Mouse (Mus musculus): ENCODE data around the gene Bad. TPM values are rescaled to one million over a fixed set of nuclear protein-coding genes. Genes with fewer than 3 reads are reported as not detected.

Bad gene
- total and polyA plus RNA-seq, 2 experiments: 26.2 to 40.3 TPM

DNA sequence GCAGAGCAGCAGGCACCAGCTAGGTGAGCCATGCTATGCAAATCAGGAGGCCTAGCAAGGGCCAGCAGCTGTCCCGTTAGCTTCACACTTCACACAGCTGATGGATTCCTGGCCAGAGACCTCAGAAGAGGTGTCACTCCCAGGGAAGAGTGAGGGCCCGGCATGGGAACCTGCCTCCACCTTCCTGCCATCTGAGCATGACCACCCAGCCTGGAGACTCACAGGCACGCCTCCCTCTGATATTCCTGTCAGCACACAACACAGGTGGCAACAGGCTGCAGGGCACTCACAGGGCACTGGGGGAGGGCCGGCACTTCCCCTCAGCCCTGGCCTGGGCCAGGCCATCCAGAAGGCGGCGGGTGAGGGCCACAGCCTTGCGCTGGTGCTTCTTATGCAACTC is 13.8 kb downstream of the Bad start:
- H3K9ac ChIP-seq (ENCODE audit: low read depth, low read length): no peak overlapping the region
- peaks cover 11% of the 10 kb centered on the region for H3K4me1 ChIP-seq (ENCODE audit: control insufficient read depth, insufficient read depth, low read length)
- H3K36me3 ChIP-seq (ENCODE audit: control insufficient read depth, insufficient read depth, low read length): no peaks in the 10 kb centered on the region
- H3K4me3 ChIP-seq (ENCODE audit: insufficient read depth, low read depth, low read length): no peak overlapping the region
- DNase-seq (ENCODE audit: extremely low read depth, low read depth, low spot score): no peak
- no peak overlapping the region for H3K27ac ChIP-seq (replicated peaks; ENCODE audit: insufficient read depth, low read depth, low read length)
- 92% methylated on average over 7 of the region's 7 CpGs for WGBS
- no peaks in the 10 kb centered on the region for H3K27me3 ChIP-seq (ENCODE audit: control insufficient read depth, insufficient read depth, low read length)
- no peak for TF ChIP-seq CTCF (IDR thresholded peaks at IDR 0.05; ENCODE audit: low read depth, low read length)
- TF ChIP-seq POLR2A (IDR thresholded peaks at IDR 0.05; ENCODE audit: extremely low read depth, insufficient read depth, low read length): no peak
- no peaks in the 10 kb centered on the region for H3K79me2 ChIP-seq (ENCODE audit: control insufficient read depth, insufficient read depth, low read length)

DNA sequence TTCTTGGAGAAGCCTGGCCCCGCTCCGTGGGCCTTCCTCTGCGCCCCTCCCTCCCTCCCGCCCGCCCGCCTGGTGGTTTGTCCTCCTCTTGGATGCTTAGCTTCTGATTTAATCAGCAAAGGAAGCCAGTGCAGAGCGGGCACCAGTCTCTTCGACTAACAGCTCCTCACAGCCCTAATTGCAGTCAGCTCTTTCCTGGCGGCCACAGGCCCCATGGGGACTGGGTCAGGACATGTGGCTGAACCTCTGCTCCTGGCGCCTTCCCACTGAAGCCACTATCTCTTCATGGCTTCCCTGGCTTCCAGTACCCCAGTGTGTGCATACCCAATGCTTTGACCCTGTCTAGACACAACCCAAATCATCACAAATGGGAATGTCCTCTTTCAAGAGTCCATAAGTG is 14.8 kb downstream of the Bad start:
- Histone ChIP-seq H3K27me3 (ENCODE audit: control insufficient read depth, insufficient read depth, low read length) (no peaks in the 10 kb centered on the region), H3K36me3 (ENCODE audit: control insufficient read depth, insufficient read depth, low read length) (no peaks in the 10 kb centered on the region), H3K27ac (replicated peaks; ENCODE audit: insufficient read depth, low read depth, low read length) (no peak overlapping the region), H3K4me3 (ENCODE audit: insufficient read depth, low read depth, low read length) (no peak overlapping the region), H3K4me1 (ENCODE audit: control insufficient read depth, insufficient read depth, low read length) (peaks cover 11% of the 10 kb centered on the region), H3K79me2 (ENCODE audit: control insufficient read depth, insufficient read depth, low read length) (no peaks in the 10 kb centered on the region), H3K9ac (ENCODE audit: low read depth, low read length) (no peak overlapping the region)
- 94% methylated on average over 10 of the region's 10 CpGs for WGBS
- DNase-seq (ENCODE audit: extremely low read depth, low read depth, low spot score): no peak
- TF ChIP-seq POLR2A (IDR thresholded peaks at IDR 0.05; ENCODE audit: extremely low read depth, insufficient read depth, low read length): no peak
- TF ChIP-seq CTCF (IDR thresholded peaks at IDR 0.05; ENCODE audit: low read depth, low read length): no peak

DNA sequence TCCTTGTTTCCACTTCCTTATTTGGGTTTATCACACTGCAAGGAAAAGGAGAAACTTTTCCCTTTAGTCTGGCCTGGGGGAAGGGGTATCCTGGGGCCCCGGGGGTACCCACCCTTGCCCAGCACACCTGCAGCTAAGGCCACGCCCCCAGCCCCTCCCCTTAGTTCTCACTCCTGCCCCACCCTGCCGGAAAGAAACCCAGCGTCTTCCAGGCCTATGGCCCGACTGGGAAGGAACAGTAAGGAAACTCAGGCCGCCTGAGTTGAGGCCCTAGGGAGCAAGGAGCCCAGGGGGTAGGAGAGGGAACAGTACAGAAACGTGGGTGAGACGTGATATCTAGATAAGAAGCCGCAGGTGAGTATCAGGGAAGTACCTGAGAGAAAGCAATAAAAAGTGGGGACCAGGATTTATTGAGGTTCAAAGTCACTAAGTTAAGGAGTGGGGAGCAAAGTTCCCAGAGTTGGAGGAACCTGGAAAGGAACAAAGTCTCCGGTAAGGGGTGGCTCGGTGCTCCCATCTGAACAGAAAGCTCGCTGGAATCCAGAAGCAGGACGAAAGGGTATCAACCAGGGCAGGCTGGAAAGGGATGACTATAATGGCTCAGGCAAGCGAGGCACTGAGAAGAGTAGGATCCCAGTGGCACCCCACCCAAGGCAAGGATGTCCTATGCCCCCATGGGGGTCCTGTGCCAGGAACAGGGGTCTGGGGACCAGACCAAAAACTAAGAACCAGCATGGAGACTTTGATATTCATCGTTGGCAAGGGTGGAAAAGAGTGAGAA is 27.0 kb downstream of the Bad start:
- 21% methylated on average over 15 of the region's 15 CpGs for WGBS
- peak overlapping the region; percentile 93 for H3K9ac ChIP-seq (ENCODE audit: low read depth, low read length)

DNA sequence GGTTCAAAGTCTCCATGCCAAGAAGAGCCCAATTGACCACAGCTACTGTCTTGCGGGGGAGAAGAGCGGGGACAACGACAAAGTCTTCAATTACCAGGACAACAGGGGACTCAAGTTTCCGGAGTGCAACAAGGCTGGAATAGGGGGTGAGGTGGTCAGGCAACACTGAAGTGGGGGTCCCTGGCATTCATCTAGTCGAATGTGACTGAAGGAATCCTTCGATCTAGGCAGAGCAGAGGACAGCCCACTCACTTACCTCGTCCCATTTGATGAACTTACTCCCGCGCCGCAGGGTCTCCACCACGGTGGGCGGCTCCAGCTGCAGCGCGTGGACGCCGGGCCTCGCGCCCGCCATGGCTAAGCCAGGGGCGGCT is 27.6 kb downstream of the Bad start:
- Histone ChIP-seq H3K4me3 (ENCODE audit: insufficient read depth, low read depth, low read length) (peak overlapping the region; percentile 85), H3K79me2 (ENCODE audit: control insufficient read depth, insufficient read depth, low read length) (peaks cover 4% of the 10 kb centered on the region; the same call in 1 of the 2 replicates), H3K27ac (replicated peaks; ENCODE audit: insufficient read depth, low read depth, low read length) (peak overlapping the region; percentile 61), H3K36me3 (ENCODE audit: control insufficient read depth, insufficient read depth, low read length) (peaks cover 1% of the 10 kb centered on the region; the same call in 1 of the 2 replicates), H3K27me3 (ENCODE audit: control insufficient read depth, insufficient read depth, low read length) (no peaks in the 10 kb centered on the region), H3K9ac (ENCODE audit: low read depth, low read length) (peak overlapping the region; percentile 93), H3K4me1 (ENCODE audit: control insufficient read depth, insufficient read depth, low read length) (peaks cover 7% of the 10 kb centered on the region)
- TF ChIP-seq POLR2A (IDR thresholded peaks at IDR 0.05; ENCODE audit: extremely low read depth, insufficient read depth, low read length): no peak
- TF ChIP-seq CTCF (IDR thresholded peaks at IDR 0.05; ENCODE audit: low read depth, low read length): no peak
- no peak for DNase-seq (ENCODE audit: extremely low read depth, low read depth, low spot score)
- WGBS: under 1% methylated on average over 20 of the region's 20 CpGs

More for the DNA sequence above, 27.0 kb downstream of the Bad start:
- Histone ChIP-seq H3K79me2 (ENCODE audit: control insufficient read depth, insufficient read depth, low read length) (peaks cover 4% of the 10 kb centered on the region; the same call in 1 of the 2 replicates), H3K4me3 (ENCODE audit: insufficient read depth, low read depth, low read length) (peak overlapping the region; percentile 85), H3K27ac (replicated peaks; ENCODE audit: insufficient read depth, low read depth, low read length) (no peak overlapping the region), H3K36me3 (ENCODE audit: control insufficient read depth, insufficient read depth, low read length) (peaks cover 1% of the 10 kb centered on the region; the same call in 1 of the 2 replicates), H3K27me3 (ENCODE audit: control insufficient read depth, insufficient read depth, low read length) (no peaks in the 10 kb centered on the region), H3K4me1 (ENCODE audit: control insufficient read depth, insufficient read depth, low read length) (peaks cover 7% of the 10 kb centered on the region)
- TF ChIP-seq CTCF (IDR thresholded peaks at IDR 0.05; ENCODE audit: low read depth, low read length): no peak
- TF ChIP-seq POLR2A (IDR thresholded peaks at IDR 0.05; ENCODE audit: extremely low read depth, insufficient read depth, low read length): no peak
- no peak for DNase-seq (ENCODE audit: extremely low read depth, low read depth, low spot score)

DNA sequence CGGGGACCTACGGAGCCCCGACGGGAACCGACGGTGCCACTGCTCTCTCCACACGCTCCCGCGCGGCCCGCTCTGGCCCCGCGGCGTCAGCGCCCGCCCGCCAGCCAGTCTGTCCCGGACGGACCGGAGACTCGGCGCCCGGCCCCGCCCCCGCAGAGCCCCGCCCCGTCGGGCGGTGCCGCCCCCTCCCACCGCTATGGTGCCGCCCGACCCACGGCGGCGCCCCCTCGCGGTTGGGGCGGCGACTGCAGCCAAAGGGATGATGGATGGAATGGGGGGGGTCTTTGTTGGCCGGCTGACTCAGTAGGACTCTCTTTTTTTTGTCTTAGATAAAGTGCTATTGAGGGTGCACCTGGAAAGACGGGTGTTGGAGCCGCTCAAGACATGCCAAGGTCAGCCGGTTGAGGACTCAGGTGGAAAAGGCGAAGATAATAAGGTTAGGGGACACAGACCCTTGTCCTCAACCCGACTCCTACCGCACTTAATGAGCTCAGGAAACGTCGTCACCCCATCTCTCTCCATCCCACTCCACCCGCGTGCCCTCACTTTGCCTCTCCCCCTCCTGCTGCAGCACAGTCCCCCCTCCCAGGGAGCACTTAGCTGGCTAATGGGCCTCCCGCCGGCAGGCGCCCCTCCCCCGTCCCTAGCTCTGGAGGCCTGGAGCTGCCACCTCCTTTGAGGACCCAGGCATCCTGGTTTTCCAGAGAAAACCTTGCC is 28.2 kb downstream of the Bad start:
- peak; percentile 20 for DNase-seq (ENCODE audit: extremely low read depth, low read depth, low spot score)
- peak overlapping the region; percentile 85 for H3K4me3 ChIP-seq (ENCODE audit: insufficient read depth, low read depth, low read length)
- H3K27ac ChIP-seq (replicated peaks; ENCODE audit: insufficient read depth, low read depth, low read length): peak overlapping the region; percentile 61
- peak overlapping the region; percentile 93 for H3K9ac ChIP-seq (ENCODE audit: low read depth, low read length)
- WGBS: 2% methylated on average over 55 of the region's 55 CpGs
- H3K27me3 ChIP-seq (ENCODE audit: control insufficient read depth, insufficient read depth, low read length): no peaks in the 10 kb centered on the region
- H3K4me1 ChIP-seq (ENCODE audit: control insufficient read depth, insufficient read depth, low read length): peaks cover 7% of the 10 kb centered on the region
- H3K36me3 ChIP-seq (ENCODE audit: control insufficient read depth, insufficient read depth, low read length): peaks cover 1% of the 10 kb centered on the region; the same call in 1 of the 2 replicates
- TF ChIP-seq POLR2A (IDR thresholded peaks at IDR 0.05; ENCODE audit: extremely low read depth, insufficient read depth, low read length): peak; percentile 58; the same call in 1 of the 2 replicates
- peak; percentile 72 for TF ChIP-seq CTCF (IDR thresholded peaks at IDR 0.05; ENCODE audit: low read depth, low read length)
- peaks cover 4% of the 10 kb centered on the region; the same call in 1 of the 2 replicates for H3K79me2 ChIP-seq (ENCODE audit: control insufficient read depth, insufficient read depth, low read length)
